Mouse (Mus musculus) myocyte (in vitro differentiated cells): ENCODE data around the gene Wdr25.

Experiments used
- CEBPB ChIP-seq: IDR thresholded peaks from 2 replicates; pipeline ENCODE4 v1.6.1; 2011; ENCODE audit warnings: mild to moderate bottlenecking, moderate library complexity; ENCODE audit not compliant: poor library complexity, insufficient read depth, severe bottlenecking
- E2F4 ChIP-seq: IDR thresholded peaks from one replicate; pipeline ENCODE4 v1.6.1; 2011; ENCODE audit warnings: mild to moderate bottlenecking, control low read depth, moderate library complexity; ENCODE audit not compliant: insufficient read depth
- MAX ChIP-seq: IDR thresholded peaks from one replicate; pipeline ENCODE4 v1.6.1; 2011; ENCODE audit warnings: low read depth, mild to moderate bottlenecking, control low read depth
- MYOD1 ChIP-seq, 3 experiments: IDR thresholded peaks; one replicate each; pipeline ENCODE4 v1.6.1; 2011; ENCODE audit warnings: control low read depth in 2 of 3, low read depth in 2 of 3, mild to moderate bottlenecking in 2 of 3, moderate library complexity in 1 of 3; ENCODE audit not compliant: insufficient read length in 2 of 3, control insufficient read depth in 1 of 3
- POLR2A ChIP-seq: IDR thresholded peaks from one replicate; pipeline ENCODE4 v1.6.1; 2011; ENCODE audit warnings: low read depth, mild to moderate bottlenecking, control low read depth, moderate library complexity; ENCODE audit not compliant: insufficient read length
- POLR2AphosphoS2 ChIP-seq: IDR thresholded peaks from one replicate; pipeline ENCODE4 v1.6.1; 2011; ENCODE audit warnings: low read depth, control low read depth; ENCODE audit not compliant: insufficient read length
- REST ChIP-seq: IDR thresholded peaks from one replicate; pipeline ENCODE4 v1.6.1; 2011; ENCODE audit warnings: mild to moderate bottlenecking, control low read depth, moderate library complexity; ENCODE audit not compliant: insufficient read depth, insufficient read length
- SRF ChIP-seq: IDR thresholded peaks from one replicate; pipeline ENCODE4 v1.6.1; 2011; ENCODE audit warnings: low read depth; ENCODE audit not compliant: control insufficient read depth, insufficient read length

GRCm38 (mm10) chr12:108888632-108889031, 4.8 kb upstream of the Wdr25 start:
- no peak for TF ChIP-seq E2F4
- TF ChIP-seq POLR2A: no peak
- no peak for TF ChIP-seq REST
- TF ChIP-seq MYOD1 (IDR thresholded peaks at IDR 0.05; ENCODE audit: control insufficient read depth in 1 of 3, insufficient read length in 2 of 3, low read depth in 2 of 3): no peak
- no peak for TF ChIP-seq CEBPB
- no peak for TF ChIP-seq POLR2AphosphoS2
- no peak for TF ChIP-seq SRF
- TF ChIP-seq MAX: no peak
